Mouse (Mus musculus): Measurements from ENCODE around the gene Prr14.
"Not testable (repeated sequence)": the region's sequence is repeated elsewhere in the genome, so short reads cannot be mapped to it uniquely, and the experiment has no call there.

Gene Prr14

GRCm38 (mm10) chr7:127459311-127459710 is at the start of gene Prr14:
Gene Prr14 (plus strand): TSS chr7:127459611.
- DNase-seq (ENCODE audit: low spot score): not testable (repeated sequence)

GRCm38 (mm10) chr7:127411418-127411817 is 48.0 kb upstream of the Prr14 start:
- no peak for DNase-seq (ENCODE audit: low spot score)

- peak; percentile 94 for DNase-seq (ENCODE audit: low spot score)
Measured at GRCm38 (mm10) chr7:127421388-127422191, 37.8 kb upstream of the Prr14 start, which contains the start of gene Zfp688. Gene Zfp688 (minus strand): TSS chr7:127422068.

GRCm38 (mm10) chr7:127422247-127422646 is 37.2 kb upstream of the Prr14 start:
- no peak for DNase-seq (ENCODE audit: low spot score)

GRCm38 (mm10) chr7:127425291-127425690 is 34.1 kb upstream of the Prr14 start:
- DNase-seq (ENCODE audit: low spot score): no peak

GRCm38 (mm10) chr7:127425911-127426310 is 33.5 kb upstream of the Prr14 start:
- no peak for DNase-seq (ENCODE audit: low spot score)

GRCm38 (mm10) chr7:127426354-127426753 is 33.1 kb upstream of the Prr14 start:
- DNase-seq (ENCODE audit: low spot score): no peak

GRCm38 (mm10) chr7:127435206-127435605 is 24.2 kb upstream of the Prr14 start:
- DNase-seq (ENCODE audit: low spot score): no peak

- DNase-seq (ENCODE audit: low spot score): peak; percentile 22
Measured at GRCm38 (mm10) chr7:127437724-127438123, 21.7 kb upstream of the Prr14 start.

- no peak for DNase-seq (ENCODE audit: low spot score)
Measured at GRCm38 (mm10) chr7:127443976-127444375, 15.4 kb upstream of the Prr14 start.

- peak; percentile 99 for DNase-seq (ENCODE audit: low spot score)
Measured at GRCm38 (mm10) chr7:127448521-127449300, 10.7 kb upstream of the Prr14 start, which contains the start of gene Zfp689. Gene Zfp689 (minus strand): TSS chr7:127449158.

GRCm38 (mm10) chr7:127449966-127450365 is 9.4 kb upstream of the Prr14 start:
- DNase-seq (ENCODE audit: low spot score): no peak

- no peak for DNase-seq (ENCODE audit: low spot score)
Measured at GRCm38 (mm10) chr7:127453056-127453455, 6.4 kb upstream of the Prr14 start.

GRCm38 (mm10) chr7:127454905-127455304 is 4.5 kb upstream of the Prr14 start:
- no peak for DNase-seq (ENCODE audit: low spot score)

GRCm38 (mm10) chr7:127458371-127459122 is 864 bp upstream of the Prr14 start:
- DNase-seq (ENCODE audit: low spot score): not testable (repeated sequence)

GRCm38 (mm10) chr7:127465191-127465590 is 5.8 kb downstream of the Prr14 start:
- DNase-seq (ENCODE audit: low spot score): no peak

GRCm38 (mm10) chr7:127465670-127466069 is 6.3 kb downstream of the Prr14 start:
- not testable (repeated sequence) for DNase-seq (ENCODE audit: low spot score)

GRCm38 (mm10) chr7:127466606-127467005 is 7.2 kb downstream of the Prr14 start:
- DNase-seq (ENCODE audit: low spot score): no peak

GRCm38 (mm10) chr7:127470011-127470715 is 10.8 kb downstream of the Prr14 start:
- no peak for DNase-seq (ENCODE audit: low spot score)

- DNase-seq (ENCODE audit: low spot score): peak; percentile 99
Measured at GRCm38 (mm10) chr7:127470743-127471645, 11.6 kb downstream of the Prr14 start.

- no peak for DNase-seq (ENCODE audit: low spot score)
Measured at GRCm38 (mm10) chr7:127471646-127472010, 12.2 kb downstream of the Prr14 start.
